Mouse (Mus musculus): ENCODE data around the gene Gpat2. TPM values are rescaled to one million over a fixed set of nuclear protein-coding genes. Genes with fewer than 3 reads are reported as not detected.

Gene Gpat2
- polyA plus RNA-seq, 1 experiment from 2014 or later, result 0.40 TPM

Other genes with a start within 250 kb of the Gpat2 start
- 2.1 and 2.9 TPM in 2 replicates for gene 1810024B03Rik, start 216.9 kb upstream of the Gpat2 start, polyA plus RNA-seq (2014; fragmentation: Nextera tagmentation; extraction: Ambion mirVana)
- 113 and 115 TPM in 2 replicates for gene Snrnp200, start 216.8 kb upstream of the Gpat2 start, polyA plus RNA-seq (2014; fragmentation: Nextera tagmentation; extraction: Ambion mirVana)
- gene Ciao1, start 177.4 kb upstream of the Gpat2 start, polyA plus RNA-seq (2014; fragmentation: Nextera tagmentation; extraction: Ambion mirVana), result 46.3 and 55.6 TPM in 2 replicates
- 23.0 and 25.7 TPM in 2 replicates for gene Tmem127, start 177.3 kb upstream of the Gpat2 start, polyA plus RNA-seq (2014; fragmentation: Nextera tagmentation; extraction: Ambion mirVana)
- 95.0 and 102 TPM in 2 replicates for gene Stard7, start 155.0 kb upstream of the Gpat2 start, polyA plus RNA-seq (2014; fragmentation: Nextera tagmentation; extraction: Ambion mirVana)
- gene Dusp2, start 89.0 kb upstream of the Gpat2 start, polyA plus RNA-seq (2014; fragmentation: Nextera tagmentation; extraction: Ambion mirVana), result 3.9 and 5.2 TPM in 2 replicates
- gene Astl, start 86.6 kb upstream of the Gpat2 start, polyA plus RNA-seq (2014; fragmentation: Nextera tagmentation; extraction: Ambion mirVana), result not detected in 2 replicates
- gene Adra2b, start 62.0 kb upstream of the Gpat2 start, polyA plus RNA-seq (2014; fragmentation: Nextera tagmentation; extraction: Ambion mirVana), result 3.4 and 4.1 TPM in 2 replicates
- 25.8 and 26.0 TPM in 2 replicates for gene Fahd2a, start 19.4 kb downstream of the Gpat2 start, polyA plus RNA-seq (2014; fragmentation: Nextera tagmentation; extraction: Ambion mirVana)
- 4.6 and 6.3 TPM in 2 replicates for gene Kcnip3, start 96.9 kb downstream of the Gpat2 start, polyA plus RNA-seq (2014; fragmentation: Nextera tagmentation; extraction: Ambion mirVana)
- gene Prom2, start 116.3 kb downstream of the Gpat2 start, polyA plus RNA-seq (2014; fragmentation: Nextera tagmentation; extraction: Ambion mirVana), result 0.48 and 0.63 TPM in 2 replicates
- 7.2 and 8.9 TPM in 2 replicates for gene Zfp661, start 161.9 kb downstream of the Gpat2 start, polyA plus RNA-seq (2014; fragmentation: Nextera tagmentation; extraction: Ambion mirVana)
- 159 and 167 TPM in 2 replicates for gene Mrps5, start 162.0 kb downstream of the Gpat2 start, polyA plus RNA-seq (2014; fragmentation: Nextera tagmentation; extraction: Ambion mirVana)
- 0.24 and 2.0 TPM in 2 replicates for gene Mal, start 231.5 kb downstream of the Gpat2 start, polyA plus RNA-seq (2014; fragmentation: Nextera tagmentation; extraction: Ambion mirVana)

Data from forebrain, embryonic 11.5 days (tissue).